In genomic region chr7:118798105-118798570, GRCm38 (mm10) we compare ENCODE assay signal across 18 mouse cellular contexts. TPM values are rescaled to one million over a fixed set of nuclear protein-coding genes. Genes with fewer than 3 reads are reported as not detected.
DNase-seq lines count a peak whose midpoint lies in the region; ATAC-seq and TF ChIP-seq lines count a peak whose summit lies in the region.
"Had no signal": no experiment of that assay in that cellular context is flagged by ENCODE, and none has a peak within 500 bp of the region (broad histone marks: within the 10 kb centered on the region; RNA-seq: fewer than 3 reads in every experiment).

No protein-coding gene starts in this region.

- H3K4me1 ChIP-seq in liver, adult 2 months (ENCODE audit: control insufficient read depth, insufficient read depth, low read length) = no peaks in the 10 kb centered on the region
- no peaks in the 10 kb centered on the region for H3K4me1 ChIP-seq in liver, embryonic 11.5 days (replicated peaks; ENCODE audit: control insufficient read depth, insufficient read depth, low read length)
- H3K4me1 ChIP-seq in bone marrow, adult 2 months (ENCODE audit: control insufficient read depth, insufficient read depth, low read length) = peaks cover 10% of the 10 kb centered on the region
- peaks cover 3% of the 10 kb centered on the region; the same call in 1 of the 2 replicates for H3K4me1 ChIP-seq in spleen, adult 2 months (ENCODE audit: control insufficient read depth, insufficient read depth, insufficient read length)
- H3K4me1 ChIP-seq: embryonic facial prominence, embryonic 13.5 days; intestine, embryonic 15.5 days; neural tube, embryonic 12.5 days had no signal

- intact Hi-C loops in left cerebral cortex, postnatal 10 days (cut with DNase I) = no loop called here

- 82% methylated on average over 6 of the region's 6 CpGs for WGBS in liver, adult 2 months
- 41% methylated on average over 6 of the region's 6 CpGs for WGBS in liver, embryonic 11.5 days
- 3% methylated on average over 6 of the region's 6 CpGs for WGBS in bone marrow, adult 2 months
- WGBS in spleen, adult 2 months = 13% methylated on average over 6 of the region's 6 CpGs

- TF ChIP-seq POLR2A in liver, adult 2 months (IDR thresholded peaks at IDR 0.05; ENCODE audit: extremely low read depth, insufficient read depth, low read length) = no peak
- no peak for TF ChIP-seq POLR2A in bone marrow, adult 2 months (IDR thresholded peaks at IDR 0.05; ENCODE audit: borderline replicate concordance, control insufficient read depth, low read depth, low read length)
- no peak; the same call in 1 of the 2 replicates for TF ChIP-seq POLR2A in spleen, adult 2 months (IDR thresholded peaks at IDR 0.05; ENCODE audit: low read depth, low read length)

- H3K79me2 ChIP-seq in liver, adult 2 months (ENCODE audit: control insufficient read depth, insufficient read depth, low read length) = no peaks in the 10 kb centered on the region

- H3K9me3 ChIP-seq in liver, embryonic 11.5 days (ENCODE audit: control insufficient read depth, low read length) = no peaks in the 10 kb centered on the region
- H3K9me3 ChIP-seq: embryonic facial prominence, embryonic 13.5 days; intestine, embryonic 15.5 days; neural tube, embryonic 12.5 days had no signal

- DNase-seq in liver, adult 2 months (ENCODE audit: extremely low read depth, low read depth, low spot score) = peak; percentile 28
- DNase-seq in liver, embryonic 11.5 days (ENCODE audit: low spot score) = no peak
- peak; percentile 11 to 70 for DNase-seq in spleen, adult 2 months (ENCODE audit: low read depth in 1 of 2, low spot score in 2 of 2)
- DNase-seq in ovary, postnatal 10 days (ENCODE audit: low spot score) = no peak
- no peak for DNase-seq in neural tube, embryonic 10.5 days (ENCODE audit: extremely low spot score, low spot score)
- DNase-seq in left cerebral cortex, postnatal 10 days (ENCODE audit: extremely low spot score in 1 of 2, low spot score in 2 of 2) = no peak
- DNase-seq: adrenal gland, adult 2 months; cerebellum, adult 9-10 months; gastrocnemius, postnatal 25 days; kidney, postnatal 10 days; right cerebral cortex, adult 18-20 months had no signal

- H3K36me3 ChIP-seq in liver, adult 2 months (ENCODE audit: control insufficient read depth, insufficient read depth, low read length) = peaks cover 19% of the 10 kb centered on the region; the same call in 1 of the 2 replicates
- peaks cover 20% of the 10 kb centered on the region for H3K36me3 ChIP-seq in liver, embryonic 11.5 days (ENCODE audit: control insufficient read depth, insufficient read depth, low read length)
- peaks cover 12% of the 10 kb centered on the region; the same call in 1 of the 2 replicates for H3K36me3 ChIP-seq in spleen, adult 2 months (ENCODE audit: control insufficient read depth, insufficient read depth, low read length)

- H3K4me3 ChIP-seq in liver, adult 2 months (ENCODE audit: insufficient read depth, low read depth, low read length) = no peak overlapping the region; the same call in 1 of the 2 replicates
- no peak overlapping the region for H3K4me3 ChIP-seq in liver, embryonic 11.5 days (ENCODE audit: low read depth, low read length)
- peak overlapping the region; percentile 85 for H3K4me3 ChIP-seq in bone marrow, adult 2 months (replicated peaks; ENCODE audit: control insufficient read depth, low read depth, low read length)
- peak overlapping the region; percentile 58; the same call in 1 of the 2 replicates for H3K4me3 ChIP-seq in spleen, adult 2 months (ENCODE audit: extremely low read depth, insufficient read depth, insufficient read length)
- H3K4me3 ChIP-seq: embryonic facial prominence, embryonic 13.5 days; intestine, embryonic 15.5 days; neural tube, embryonic 12.5 days had no signal

- no peak overlapping the region for H3K9ac ChIP-seq in liver, adult 2 months (ENCODE audit: low read depth, low read length)
- H3K9ac ChIP-seq in liver, embryonic 11.5 days (ENCODE audit: low read depth, low read length) = no peak overlapping the region
- H3K9ac ChIP-seq: embryonic facial prominence, embryonic 13.5 days; intestine, embryonic 15.5 days; neural tube, embryonic 12.5 days had no signal

- ATAC-seq in liver, embryonic 11.5 days (replicated peaks; ENCODE audit: low FRiP score) = no peak
- peak; percentile 73 for ATAC-seq in megakaryocyte, adult 5-6 weeks (ENCODE audit: poor library complexity, severe bottlenecking)
- ATAC-seq: forebrain, embryonic 14.5 days; intestine, embryonic 15.5 days; Patski had no signal

- no peak overlapping the region; the same call in 1 of the 2 replicates for H3K27ac ChIP-seq in liver, adult 2 months (replicated peaks; ENCODE audit: insufficient read depth, low read depth, low read length)
- no peak overlapping the region for H3K27ac ChIP-seq in liver, embryonic 11.5 days (ENCODE audit: low read depth, low read length)
- H3K27ac ChIP-seq in bone marrow, adult 2 months (ENCODE audit: control insufficient read depth, insufficient read depth, low read depth, low read length, poor library complexity) = peak overlapping the region; percentile 90
- peak overlapping the region; percentile 93 for H3K27ac ChIP-seq in spleen, adult 2 months (ENCODE audit: insufficient read depth, low read length)
- H3K27ac ChIP-seq: embryonic facial prominence, embryonic 13.5 days; intestine, embryonic 15.5 days; neural tube, embryonic 12.5 days had no signal

- no peaks in the 10 kb centered on the region for H3K27me3 ChIP-seq in liver, adult 2 months (ENCODE audit: control insufficient read depth, insufficient read depth, low read length)
- no peaks in the 10 kb centered on the region for H3K27me3 ChIP-seq in liver, embryonic 11.5 days (replicated peaks; ENCODE audit: control insufficient read depth, insufficient read depth, low read length)
- H3K27me3 ChIP-seq in spleen, adult 2 months (ENCODE audit: control insufficient read depth, insufficient read depth, low read length) = no peaks in the 10 kb centered on the region
- H3K27me3 ChIP-seq: embryonic facial prominence, embryonic 13.5 days; intestine, embryonic 15.5 days; neural tube, embryonic 12.5 days; Patski had no signal

- H3K4me2 ChIP-seq in liver, embryonic 11.5 days = no peak overlapping the region
- H3K4me2 ChIP-seq: embryonic facial prominence, embryonic 13.5 days; intestine, embryonic 15.5 days; neural tube, embryonic 12.5 days had no signal

- no peak for TF ChIP-seq CTCF in liver, adult 2 months (IDR thresholded peaks at IDR 0.05; ENCODE audit: low read depth, low read length)
- no peak for TF ChIP-seq CTCF in bone marrow, adult 2 months (IDR thresholded peaks at IDR 0.05; ENCODE audit: control insufficient read depth, insufficient read depth, low read length)
- TF ChIP-seq CTCF in spleen, adult 2 months (IDR thresholded peaks at IDR 0.05; ENCODE audit: extremely low read depth, insufficient read depth, insufficient read length, insufficient replicate concordance) = no peak

RNA-seq across cellular contexts. Expression of gene Iqck, which starts 57.4 kb away (rescaled TPM):
- total RNA-seq in liver, adult 2 months (2014; rRNA removed) = 0.09 and 0.27 TPM in 2 replicates
- polyA plus RNA-seq in liver, adult 2 months (2012; rRNA removed) = 0.07 and 0.24 TPM in 2 replicates
- 1.2 and 1.6 TPM in 2 replicates for polyA plus RNA-seq in liver, embryonic 11.5 days (2014; fragmentation: Nextera tagmentation; extraction: Ambion mirVana)
- polyA plus RNA-seq in bone marrow, adult 2 months (2011; ENCODE audit: insufficient read depth, insufficient read length, low replicate concordance, missing spikeins) = not detected in 2 replicates
- 0.48 TPM in 1 of 2 replicates, not detected in the other for total RNA-seq in megakaryocyte, adult 5-6 weeks (2015)
- total RNA-seq in megakaryocyte, adult 5-6 weeks (2017) = 0.40 TPM in 1 of 2 replicates, not detected in the other
- polyA plus RNA-seq in spleen, adult 2 months (2012; rRNA removed) = 0.32 and 0.48 TPM in 2 replicates
- 1 to 10 TPM; 2.8 to 3.1 TPM for total RNA-seq in left cerebral cortex, postnatal 10 days (2021)

RNA-seq across cellular contexts. Expression of gene Knop1, which starts 57.9 kb away (rescaled TPM):
- 9.4 and 10.4 TPM in 2 replicates for total RNA-seq in liver, adult 2 months (2014; rRNA removed)
- 6.0 and 6.5 TPM in 2 replicates for polyA plus RNA-seq in liver, adult 2 months (2012; rRNA removed)
- 95.9 and 112 TPM in 2 replicates for polyA plus RNA-seq in liver, embryonic 11.5 days (2014; fragmentation: Nextera tagmentation; extraction: Ambion mirVana)
- polyA plus RNA-seq in bone marrow, adult 2 months (2011; ENCODE audit: insufficient read depth, insufficient read length, low replicate concordance, missing spikeins) = 11.1 and 34.6 TPM in 2 replicates
- 12.1 and 13.2 TPM in 2 replicates for total RNA-seq in megakaryocyte, adult 5-6 weeks (2015)
- total RNA-seq in megakaryocyte, adult 5-6 weeks (2017) = 20.2 and 40.0 TPM in 2 replicates
- 4.1 and 4.5 TPM in 2 replicates for polyA plus RNA-seq in spleen, adult 2 months (2012; rRNA removed)
- 10 to 100 TPM; 42.4 to 43.0 TPM for total RNA-seq in left cerebral cortex, postnatal 10 days (2021)

RNA-seq across cellular contexts. Expression of gene Vps35l, which starts 58.1 kb away (rescaled TPM):
- total RNA-seq in liver, adult 2 months (2014; rRNA removed) = 22.3 and 28.3 TPM in 2 replicates
- polyA plus RNA-seq in liver, adult 2 months (2012; rRNA removed) = 15.0 and 16.3 TPM in 2 replicates
- 56.6 and 64.3 TPM in 2 replicates for polyA plus RNA-seq in liver, embryonic 11.5 days (2014; fragmentation: Nextera tagmentation; extraction: Ambion mirVana)
- polyA plus RNA-seq in bone marrow, adult 2 months (2011; ENCODE audit: insufficient read depth, insufficient read length, low replicate concordance, missing spikeins) = 22.9 and 31.1 TPM in 2 replicates
- 40.4 and 51.6 TPM in 2 replicates for total RNA-seq in megakaryocyte, adult 5-6 weeks (2015)
- total RNA-seq in megakaryocyte, adult 5-6 weeks (2017) = 49.5 and 49.7 TPM in 2 replicates
- polyA plus RNA-seq in spleen, adult 2 months (2012; rRNA removed) = 27.6 and 31.3 TPM in 2 replicates
- 10 to 100 TPM; 69.1 to 79.7 TPM for total RNA-seq in left cerebral cortex, postnatal 10 days (2021)

Comparison
In these comparisons a context has a peak if more than half of its experiments do, and no peak if none do; other contexts are left out.
1. DNase-seq: peak in liver, adult 2 months (single experiment) and spleen, adult 2 months (2 of 2); none in liver, embryonic 11.5 days (single experiment), ovary, postnatal 10 days (single experiment), neural tube, embryonic 10.5 days (single experiment) and left cerebral cortex, postnatal 10 days (0 of 2).
2. H3K27ac ChIP-seq: peak in bone marrow, adult 2 months (single experiment) and spleen, adult 2 months (single experiment); none in liver, adult 2 months (single experiment) and liver, embryonic 11.5 days (single experiment).
3. H3K4me3 ChIP-seq: peak in bone marrow, adult 2 months (single experiment) and spleen, adult 2 months (single experiment); none in liver, adult 2 months (single experiment) and liver, embryonic 11.5 days (single experiment).